Mouse (Mus musculus) erythroblast, embryonic 14.5 days (primary cell): ENCODE measurements around the gene Zfp839.

Source experiments
- GATA1 ChIP-seq: IDR thresholded peaks from 2 replicates; pipeline ENCODE4 v1.6.1; 2012; ENCODE audit warnings: low read length, inconsistent platforms, mixed read lengths
- TAL1 ChIP-seq: IDR thresholded peaks from 3 replicates; pipeline ENCODE4 v1.6.1; 2012; ENCODE audit warnings: low read length, inconsistent platforms, mixed read lengths

DNA sequence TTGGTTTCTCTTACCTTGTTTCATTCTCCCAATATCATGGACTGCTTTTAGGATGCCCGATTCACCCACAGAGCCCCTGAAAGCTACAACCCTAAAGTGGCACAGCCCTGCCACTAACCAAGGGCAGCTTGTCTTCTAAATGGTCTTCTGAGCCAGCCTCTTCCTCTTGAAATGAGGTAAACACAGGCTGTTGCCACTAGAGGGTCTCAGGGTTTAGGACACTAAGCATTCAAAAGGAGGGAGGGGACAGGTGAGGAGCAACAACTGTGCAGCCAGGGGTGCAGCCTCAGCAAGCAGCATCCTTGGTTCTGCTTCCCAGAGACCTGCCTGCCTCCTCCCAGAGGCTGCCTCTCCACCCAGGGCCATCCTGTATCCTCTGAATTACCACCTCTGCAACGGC, 28.3 kb upstream of the Zfp839 start:
- TF ChIP-seq GATA1: no peak
- no peak for TF ChIP-seq TAL1
